ENCODE assay signal across 12 mouse cellular contexts in the genomic region with DNA sequence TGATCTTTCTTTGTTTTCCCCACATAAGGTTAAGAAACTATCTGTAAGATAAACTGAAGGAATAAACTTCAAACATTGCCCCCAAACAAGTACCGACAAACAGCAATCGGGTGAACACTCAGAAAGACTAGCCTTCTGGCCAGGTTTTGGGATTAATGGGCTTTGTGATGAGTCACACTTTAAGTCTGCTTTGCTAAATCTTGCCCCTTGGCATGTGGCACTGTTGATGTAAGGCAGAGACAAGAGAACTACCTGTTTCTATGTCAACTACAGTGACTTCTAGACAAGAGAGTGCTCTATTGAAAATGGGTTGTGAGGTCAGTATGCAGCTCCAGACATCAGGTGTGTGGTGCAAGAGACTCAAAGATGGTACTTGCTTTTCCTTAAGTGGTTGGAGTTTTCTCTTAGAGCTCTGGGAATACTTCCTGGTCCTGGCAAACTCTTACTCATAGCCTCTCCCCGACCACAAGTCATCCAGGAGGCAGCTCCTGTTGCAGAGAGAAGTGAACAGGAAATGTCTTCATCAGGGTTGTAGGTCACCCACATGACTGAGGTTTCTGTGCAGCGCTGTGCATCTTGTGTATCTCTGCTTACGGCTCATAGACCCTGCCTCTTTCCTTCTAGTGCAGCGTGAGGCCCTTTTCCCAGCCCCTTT.
DNase-seq lines count a peak whose midpoint lies in the region; ATAC-seq and TF ChIP-seq lines count a peak whose summit lies in the region.
"Had no signal": no experiment of that assay in that cellular context is flagged by ENCODE, and none has a peak within 500 bp of the region (broad histone marks: within the 10 kb centered on the region; RNA-seq: fewer than 3 reads in every experiment).

No protein-coding gene starts in this region.

- no peak for ATAC-seq in midbrain, embryonic 15.5 days (replicated peaks)
- ATAC-seq: hindbrain, embryonic 16.5 days; midbrain, embryonic 13.5 days had no signal

- H3K36me3 ChIP-seq in thymus, adult 2 months (ENCODE audit: control insufficient read depth, insufficient read depth, low read length), result no peaks in the 10 kb centered on the region
- no peaks in the 10 kb centered on the region for H3K36me3 ChIP-seq in midbrain, embryonic 15.5 days (replicated peaks)
- H3K36me3 ChIP-seq: heart, embryonic 13.5 days; midbrain, embryonic 13.5 days had no signal

- TF ChIP-seq CTCF in thymus, adult 2 months (IDR thresholded peaks at IDR 0.05; ENCODE audit: borderline replicate concordance, control insufficient read depth, extremely low read depth, insufficient read depth, low read length, poor library complexity), result no peak

- H3K27ac ChIP-seq in thymus, adult 2 months (ENCODE audit: control insufficient read depth, insufficient read depth, low read length), result peak overlapping the region; percentile 59
- no peak overlapping the region for H3K27ac ChIP-seq in midbrain, embryonic 15.5 days
- H3K27ac ChIP-seq: heart, embryonic 13.5 days; midbrain, embryonic 13.5 days had no signal

- peak; percentile 13 to 71 for DNase-seq in adrenal gland, adult (ENCODE audit: inconsistent age in 2 of 2, low spot score in 1 of 2)
- no peak for DNase-seq in adrenal gland, postnatal 36 days
- peak; percentile 59 for DNase-seq in NIH3T3 (ENCODE audit: low read depth)
- peak; percentile 5 for DNase-seq in lung, postnatal 14 days
- DNase-seq in thymus, adult 2 months, result peak; percentile 15
- no peak for DNase-seq in cerebellum, postnatal 4 days (ENCODE audit: low spot score in 2 of 2)
- no peak for DNase-seq in layer of hippocampus, postnatal 10 days (ENCODE audit: low spot score in 2 of 2)
- DNase-seq: kidney, postnatal 4 days had no signal

- WGBS in thymus, adult 2 months, result 32% methylated on average over 6 of the region's 6 CpGs
- 86% methylated on average over 6 of the region's 6 CpGs for WGBS in midbrain, embryonic 15.5 days

- H3K27me3 ChIP-seq in thymus, adult 2 months (ENCODE audit: control insufficient read depth, insufficient read depth, low read length), result no peaks in the 10 kb centered on the region
- H3K27me3 ChIP-seq in midbrain, embryonic 15.5 days (replicated peaks), result no peaks in the 10 kb centered on the region
- H3K27me3 ChIP-seq: heart, embryonic 13.5 days; midbrain, embryonic 13.5 days had no signal

- H3K4me2 ChIP-seq in midbrain, embryonic 15.5 days, result no peak overlapping the region
- H3K4me2 ChIP-seq: heart, embryonic 13.5 days; midbrain, embryonic 13.5 days had no signal

- H3K4me3 ChIP-seq in thymus, adult 2 months (ENCODE audit: control insufficient read depth, insufficient read depth, low read length), result no peak overlapping the region
- H3K4me3 ChIP-seq in midbrain, embryonic 15.5 days, result no peak overlapping the region
- H3K4me3 ChIP-seq: heart, embryonic 13.5 days; midbrain, embryonic 13.5 days had no signal

- no peak for TF ChIP-seq POLR2A in thymus, adult 2 months (IDR thresholded peaks at IDR 0.05; ENCODE audit: control insufficient read depth, extremely low read depth, insufficient read depth, low read length, poor library complexity)

- peaks cover 9% of the 10 kb centered on the region; the same call in 1 of the 2 replicates for H3K4me1 ChIP-seq in thymus, adult 2 months (replicated peaks; ENCODE audit: control insufficient read depth, insufficient read depth, low read length)
- H3K4me1 ChIP-seq in midbrain, embryonic 15.5 days, result no peaks in the 10 kb centered on the region
- H3K4me1 ChIP-seq: midbrain, embryonic 13.5 days had no signal

- H3K9ac ChIP-seq in midbrain, embryonic 15.5 days, result no peak overlapping the region
- H3K9ac ChIP-seq: heart, embryonic 13.5 days; midbrain, embryonic 13.5 days had no signal

- H3K9me3 ChIP-seq in midbrain, embryonic 15.5 days, result no peaks in the 10 kb centered on the region
- H3K9me3 ChIP-seq: heart, embryonic 13.5 days; midbrain, embryonic 13.5 days had no signal

Comparison
In these comparisons a context has a peak if more than half of its experiments do, and no peak if none do; other contexts are left out.
1. DNase-seq: peak in adrenal gland, adult (2 of 2), NIH3T3 (single experiment), lung, postnatal 14 days (single experiment) and thymus, adult 2 months (single experiment); none in adrenal gland, postnatal 36 days (0 of 2), cerebellum, postnatal 4 days (0 of 2) and layer of hippocampus, postnatal 10 days (0 of 2).